Mouse (Mus musculus) limb, embryonic 14.5 days (tissue): ENCODE results near the gene Gas2l1. TPM values are rescaled to one million over a fixed set of nuclear protein-coding genes. Genes with fewer than 3 reads are reported as not detected.

Source experiments
- ATAC-seq: fragments of 200-750 bp; cut with Nextera tagmentation; 2 replicates; pipeline ENCODE4 v1.8.0; 2017; ENCODE audit warnings: low read depth, moderate number of reproducible peaks, moderate TSS enrichment; ENCODE audit not compliant: low FRiP score
- DNase-seq: peaks from one replicate; pipeline ENCODE4 v3.0.0-alpha.2; 2015; ENCODE audit warnings: low spot score
- H3K27ac ChIP-seq: fragments of 300-500 bp; sonication (generic); replicated peaks from 2 replicates; pipeline ENCODE4 v1.5.1; 2014; ENCODE audit warnings: low read depth, mild to moderate bottlenecking, low read length, moderate library complexity, mixed read lengths
- H3K27me3 ChIP-seq: fragments of 300-500 bp; sonication (generic); 2 replicates; pipeline ENCODE4 v1.6.1; 2014; ENCODE audit warnings: low read length, mixed read lengths; ENCODE audit not compliant: control insufficient read depth, insufficient read depth
- H3K36me3 ChIP-seq: fragments of 300-500 bp; sonication (generic); 2 replicates; pipeline ENCODE4 v1.6.1; 2014; ENCODE audit warnings: mild to moderate bottlenecking, low read length, moderate library complexity, mixed read lengths; ENCODE audit not compliant: control insufficient read depth, insufficient read depth
- H3K4me1 ChIP-seq: fragments of 300-500 bp; sonication (generic); 2 replicates; pipeline ENCODE4 v1.6.1; 2014; ENCODE audit warnings: antibody characterized with exemption, low read length, mixed read lengths; ENCODE audit not compliant: control insufficient read depth, insufficient read depth
- H3K4me2 ChIP-seq: fragments of 300-500 bp; sonication (generic); replicated peaks from 2 replicates; pipeline ENCODE4 v1.6.1; 2014; ENCODE audit warnings: low read depth, mild to moderate bottlenecking, low read length, moderate library complexity; ENCODE audit not compliant: severe bottlenecking
- H3K4me3 ChIP-seq: fragments of 300-500 bp; sonication (generic); replicated peaks from 2 replicates; pipeline ENCODE4 v1.5.1; 2014; ENCODE audit warnings: low read length
- H3K9ac ChIP-seq: fragments of 300-500 bp; sonication (generic); 2 replicates; pipeline ENCODE4 v1.6.1; 2014; ENCODE audit warnings: mild to moderate bottlenecking, low read depth, low read length, moderate library complexity; ENCODE audit not compliant: severe bottlenecking
- H3K9me3 ChIP-seq: fragments of 300-500 bp; sonication (generic); 2 replicates; pipeline ENCODE4 v1.6.1; 2016; ENCODE audit warnings: low read length; ENCODE audit not compliant: control insufficient read depth
- POLR2A ChIP-seq: fragments of 200-500 bp; IDR thresholded peaks from 2 replicates; pipeline ENCODE4 v1.8.0; 2012; ENCODE audit warnings: inconsistent platforms, mild to moderate bottlenecking, moderate library complexity, borderline replicate concordance; ENCODE audit not compliant: insufficient read depth, insufficient read length; ENCODE audit errors: extremely low read depth
- WGBS: fragments of 180-500 bp; shearing (Covaris S2); extraction: QIAGEN DNeasy Blood & Tissue Kit; methylation state at CpG from one replicate; pipeline ENCODE4 v1.1.7; 2014; 5-methylcytosine and 5-hydroxymethylcytosine counted together
- polyA plus RNA-seq, 2 experiments: library from polyadenylated mRNA; depleted of rRNA in 1 of 2; stranded (reverse) in 1 of 2; unstranded in 1 of 2; fragments of >200 nt; fragmentation: Nextera tagmentation in 1 of 2; extraction: Ambion mirVana in 1 of 2; gene quantifications; 2 replicates each; pipeline versions ENCODE4 v1.2.1 to v1.2.3; 2012 to 2014

Gas2l1 gene
- polyA plus RNA-seq, 2 experiments = 38.0 to 41.4 TPM

DNA sequence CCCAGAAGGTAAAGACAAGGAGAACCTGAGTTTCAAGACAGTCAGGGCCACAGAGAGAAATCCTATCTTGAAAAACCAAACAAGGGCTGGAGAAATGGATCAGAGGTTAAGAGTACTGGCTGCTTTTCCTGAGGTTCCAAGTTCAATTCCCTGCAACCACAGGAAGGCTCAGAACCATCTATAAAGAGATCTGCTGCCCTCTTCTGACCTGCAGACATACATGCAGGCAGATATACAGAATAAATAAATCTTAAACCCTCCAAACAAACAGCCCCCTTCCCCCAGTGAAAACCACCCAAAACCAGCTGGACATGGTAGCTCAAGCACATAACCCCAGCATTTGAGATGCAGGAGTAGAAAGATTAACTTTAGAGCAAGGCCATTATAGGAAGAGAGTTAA is 10.6 kb upstream of the Gas2l1 start:
- no peak overlapping the region for H3K9ac ChIP-seq
- H3K27me3 ChIP-seq = no peaks in the 10 kb centered on the region
- H3K27ac ChIP-seq = no peak overlapping the region
- DNase-seq (no peak), ATAC-seq (no peak)
- TF ChIP-seq POLR2A = no peak
- no peak overlapping the region for H3K4me2 ChIP-seq
- no peak overlapping the region for H3K4me3 ChIP-seq
- no peaks in the 10 kb centered on the region for H3K4me1 ChIP-seq
- H3K36me3 ChIP-seq = peaks cover 84% of the 10 kb centered on the region
- no peaks in the 10 kb centered on the region for H3K9me3 ChIP-seq

DNA sequence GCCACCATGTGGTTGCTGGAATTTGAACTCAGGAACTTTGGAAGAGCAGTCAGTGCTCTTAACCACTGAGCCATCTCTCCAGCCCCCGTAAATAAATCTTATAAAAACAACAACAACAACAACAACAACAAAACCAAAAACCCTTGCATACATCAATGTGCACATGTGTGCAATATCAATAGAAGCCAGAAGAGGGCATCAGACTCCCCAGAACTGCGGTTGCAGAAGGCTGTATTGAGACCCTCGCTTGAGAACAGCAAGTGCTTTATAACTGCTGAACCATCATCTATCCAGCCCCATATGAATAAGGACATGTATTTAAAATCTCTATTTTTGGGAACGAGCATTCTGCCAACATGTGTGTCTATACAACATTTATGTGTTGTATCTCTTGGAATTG is 9.8 kb upstream of the Gas2l1 start:
- 75% methylated on average over 4 of the region's 4 CpGs for WGBS
- Histone ChIP-seq H3K27me3 (no peaks in the 10 kb centered on the region), H3K4me3 (no peak overlapping the region), H3K9ac (no peak overlapping the region), H3K27ac (no peak overlapping the region), H3K4me1 (no peaks in the 10 kb centered on the region), H3K36me3 (peaks cover 84% of the 10 kb centered on the region), H3K4me2 (no peak overlapping the region), H3K9me3 (no peaks in the 10 kb centered on the region)
- ATAC-seq (0 out of 2 replicates have a peak, but pooled peaks have one; percentile 38), DNase-seq (no peak)
- TF ChIP-seq POLR2A = no peak

DNA sequence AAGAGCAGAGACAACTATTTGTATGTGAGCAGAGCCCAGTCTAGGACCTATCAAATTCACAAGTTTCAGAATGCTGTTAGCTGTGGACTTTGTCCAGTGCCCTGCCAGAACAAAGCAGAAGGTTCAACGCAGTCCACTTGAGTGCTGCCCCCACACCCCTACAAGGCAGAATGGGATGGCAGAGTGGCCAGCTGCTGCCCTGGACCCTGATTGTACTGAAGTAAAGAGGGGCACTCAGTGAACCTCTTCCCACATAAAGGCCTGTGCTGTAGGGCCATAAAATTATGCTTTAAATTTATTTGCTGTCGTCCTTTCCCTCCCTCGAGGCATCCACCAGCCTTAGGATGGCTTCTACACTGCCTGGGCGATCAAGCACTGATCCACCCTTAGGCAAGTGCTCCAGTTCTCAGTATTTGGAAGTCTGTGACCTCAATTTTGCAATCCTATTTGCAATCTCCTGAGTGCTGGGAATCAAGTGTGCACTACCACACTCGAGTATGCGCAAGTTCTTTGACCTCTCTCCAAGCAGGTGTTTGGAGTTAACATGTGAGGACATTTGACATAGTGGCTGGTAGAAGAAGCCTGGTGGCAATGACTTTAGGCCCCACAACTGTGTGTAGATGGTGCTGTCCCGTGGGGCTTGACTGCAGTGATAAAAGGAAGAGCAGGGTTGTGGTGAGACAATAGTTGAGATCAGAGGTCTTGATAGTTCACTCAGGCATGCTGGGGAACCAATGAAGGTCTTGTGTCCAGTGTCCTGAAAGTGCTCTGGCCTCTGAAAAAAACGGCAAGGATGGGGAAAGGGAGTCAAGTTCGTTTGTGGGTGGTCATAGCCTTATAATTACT is 3.2 kb upstream of the Gas2l1 start:
- no peak for DNase-seq
- H3K4me2 ChIP-seq = no peak overlapping the region
- H3K27ac ChIP-seq = no peak overlapping the region
- peaks cover 12% of the 10 kb centered on the region; the same call in 1 of the 2 replicates for H3K4me1 ChIP-seq
- H3K9ac ChIP-seq = no peak overlapping the region
- H3K36me3 ChIP-seq = peaks cover 60% of the 10 kb centered on the region
- H3K4me3 ChIP-seq = no peak overlapping the region
- TF ChIP-seq POLR2A = no peak
- 86% methylated on average over 9 of the region's 9 CpGs for WGBS
- peaks cover 6% of the 10 kb centered on the region; the same call in 1 of the 2 replicates for H3K27me3 ChIP-seq
- H3K9me3 ChIP-seq = no peaks in the 10 kb centered on the region
- no peak for ATAC-seq

DNA sequence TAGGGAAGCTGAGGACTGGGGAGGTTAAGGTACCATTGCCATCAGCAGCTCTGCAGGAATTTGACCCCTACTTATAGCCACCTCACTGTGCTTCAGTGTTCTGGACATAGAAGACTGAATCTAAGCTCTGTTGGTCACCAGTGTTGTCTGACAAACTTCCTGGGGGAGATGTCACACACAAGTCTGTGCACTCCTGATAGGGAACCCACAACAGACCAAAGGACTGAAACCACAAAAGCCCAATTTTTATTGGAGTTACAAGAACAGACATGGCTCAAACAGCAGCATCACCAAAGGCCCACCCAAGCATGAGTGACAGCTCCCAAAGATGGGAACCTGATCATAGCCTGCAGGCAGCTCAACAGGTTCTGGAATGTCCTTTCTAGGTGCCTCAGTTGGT is 1.9 kb upstream of the Gas2l1 start:
- DNase-seq (no peak), ATAC-seq (no peak)
- no peak overlapping the region for H3K4me3 ChIP-seq
- no peak for TF ChIP-seq POLR2A
- no peak overlapping the region for H3K4me2 ChIP-seq
- H3K9me3 ChIP-seq = no peaks in the 10 kb centered on the region
- peaks cover 52% of the 10 kb centered on the region for H3K36me3 ChIP-seq
- peaks cover 19% of the 10 kb centered on the region for H3K27me3 ChIP-seq
- no peak overlapping the region for H3K9ac ChIP-seq
- peaks cover 20% of the 10 kb centered on the region for H3K4me1 ChIP-seq
- H3K27ac ChIP-seq = no peak overlapping the region

DNA sequence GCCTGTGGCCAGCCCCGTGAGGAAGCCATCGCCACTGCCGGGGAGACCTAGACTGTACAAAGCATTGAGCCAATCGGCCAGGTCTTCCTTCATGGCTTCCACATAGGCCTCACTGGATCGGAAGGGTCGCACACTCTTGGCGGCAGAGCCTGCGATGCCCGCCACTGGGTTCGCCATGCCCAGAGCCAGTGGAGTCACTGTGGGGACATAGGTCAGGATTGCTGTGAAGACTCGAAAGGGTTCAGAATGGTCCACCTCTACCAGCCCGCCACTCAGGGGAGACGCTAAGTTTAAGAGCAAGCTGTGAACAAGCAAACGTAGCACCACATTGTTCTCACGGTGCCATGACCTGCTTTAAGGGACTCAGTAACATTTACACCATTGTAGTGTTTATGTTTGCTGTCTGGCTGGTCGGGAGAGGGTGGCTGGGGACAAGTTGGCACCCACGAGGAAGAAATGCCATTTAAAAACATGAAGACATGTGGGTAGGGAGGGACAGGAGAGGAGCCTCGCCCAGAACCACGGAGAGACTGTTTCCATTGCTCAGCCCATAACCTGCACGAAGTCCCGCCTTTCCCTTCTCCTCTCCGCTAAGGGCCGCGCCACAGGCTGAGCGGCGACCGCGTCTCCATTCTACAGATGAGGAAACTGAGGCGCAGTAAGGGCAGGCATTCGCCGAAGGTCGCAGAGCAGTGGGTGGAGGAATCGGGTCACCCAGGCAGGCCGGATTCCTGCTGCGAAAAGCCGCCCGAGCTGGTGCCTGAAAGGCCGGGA is 658 bp downstream of the Gas2l1 start:
- Histone ChIP-seq H3K4me1 (peaks cover 31% of the 10 kb centered on the region), H3K27ac (no peak overlapping the region)
- no peak for DNase-seq

More for the DNA sequence above, 658 bp downstream of the Gas2l1 start:
- TF ChIP-seq POLR2A = no peak
- ATAC-seq = no peak
- H3K36me3 ChIP-seq = peaks cover 39% of the 10 kb centered on the region
- peak overlapping the region; percentile 70 for H3K9ac ChIP-seq
- peaks cover 45% of the 10 kb centered on the region for H3K27me3 ChIP-seq
- H3K4me3 ChIP-seq = peak overlapping the region; percentile 81
- WGBS = 14% methylated on average over 38 of the region's 38 CpGs
- no peaks in the 10 kb centered on the region for H3K9me3 ChIP-seq
- peak overlapping the region; percentile 85 for H3K4me2 ChIP-seq
